Mouse (Mus musculus): Measurements from ENCODE around the gene Mical2.

The Mical2 gene

DNA sequence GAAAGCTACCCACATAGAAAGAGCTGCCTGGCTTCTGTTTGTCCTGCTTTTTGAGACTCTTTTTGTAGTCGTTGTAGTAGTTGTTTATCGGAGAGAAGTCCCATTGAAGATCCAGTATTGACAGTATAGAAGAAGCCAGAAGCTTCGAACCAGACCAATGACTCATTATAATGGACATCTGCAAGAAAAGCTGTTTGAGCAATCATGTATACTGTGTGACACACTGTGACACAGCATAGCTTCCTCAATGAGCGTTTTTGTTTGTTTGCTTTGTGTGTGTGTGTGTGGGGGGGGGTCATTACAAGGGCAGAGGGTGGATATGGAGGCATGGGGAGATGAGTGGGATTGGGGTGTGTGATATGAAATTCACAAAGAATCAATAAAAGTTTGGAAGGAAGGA, 53.0 kb downstream of the Mical2 start:
- no peak for DNase-seq (ENCODE audit: low spot score)

DNA sequence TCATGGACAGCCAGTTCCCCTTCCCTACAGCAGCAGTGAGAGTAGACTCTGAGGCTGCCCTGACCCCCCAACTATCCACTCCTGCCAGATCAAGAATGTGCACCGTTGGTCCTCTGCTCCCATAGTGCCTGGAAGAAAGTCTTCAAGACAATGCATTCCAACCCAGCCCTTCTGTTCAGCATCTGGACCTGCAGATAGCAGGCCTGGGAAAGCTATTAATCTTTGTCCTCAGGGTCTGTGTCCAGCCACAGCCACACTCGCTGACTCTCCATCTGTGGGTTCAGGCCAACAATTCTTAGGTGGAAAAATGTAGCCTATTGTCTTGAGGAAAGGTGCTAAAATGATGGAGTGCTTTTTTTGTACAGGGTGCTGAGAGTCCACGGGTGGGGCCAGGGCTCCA, 54.8 kb downstream of the Mical2 start:
- no peak for DNase-seq (ENCODE audit: low spot score)

GRCm38 (mm10) chr7:112283606-112284310, 58.1 kb downstream of the Mical2 start:
- no peak for DNase-seq (ENCODE audit: low spot score)

- no peak for DNase-seq (ENCODE audit: low spot score)
Observed at GRCm38 (mm10) chr7:112285573-112285972, 59.9 kb downstream of the Mical2 start.

GRCm38 (mm10) chr7:112288352-112289107, 62.9 kb downstream of the Mical2 start:
- no peak for DNase-seq (ENCODE audit: low spot score)

DNA sequence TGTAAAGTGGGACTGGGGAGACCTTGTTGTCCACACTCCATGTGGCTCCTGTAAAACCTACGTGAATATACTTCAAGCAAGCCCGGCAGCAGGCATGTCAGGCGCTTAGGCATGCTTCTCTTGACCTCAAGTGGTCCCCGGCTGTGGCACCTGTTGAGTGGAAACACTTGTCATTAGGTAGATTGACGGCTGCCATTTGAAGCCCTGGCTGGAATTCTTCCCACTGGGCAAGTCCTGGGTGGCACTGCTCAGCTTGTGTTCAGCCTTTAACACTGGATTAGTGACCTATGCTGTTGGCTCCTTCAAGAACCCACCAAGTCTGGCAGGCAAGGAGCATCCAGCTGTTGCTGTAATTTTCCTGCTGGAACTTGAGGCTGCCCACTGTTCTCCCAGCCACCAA, 63.9 kb downstream of the Mical2 start:
- DNase-seq (ENCODE audit: low spot score), result no peak

- no peak for DNase-seq (ENCODE audit: low spot score)
Observed at GRCm38 (mm10) chr7:112289990-112290389, 64.3 kb downstream of the Mical2 start.

GRCm38 (mm10) chr7:112293456-112294104, 67.9 kb downstream of the Mical2 start:
- no peak for DNase-seq (ENCODE audit: low spot score)

GRCm38 (mm10) chr7:112295426-112296221, 70.0 kb downstream of the Mical2 start:
- DNase-seq (ENCODE audit: low spot score), result no peak

DNA sequence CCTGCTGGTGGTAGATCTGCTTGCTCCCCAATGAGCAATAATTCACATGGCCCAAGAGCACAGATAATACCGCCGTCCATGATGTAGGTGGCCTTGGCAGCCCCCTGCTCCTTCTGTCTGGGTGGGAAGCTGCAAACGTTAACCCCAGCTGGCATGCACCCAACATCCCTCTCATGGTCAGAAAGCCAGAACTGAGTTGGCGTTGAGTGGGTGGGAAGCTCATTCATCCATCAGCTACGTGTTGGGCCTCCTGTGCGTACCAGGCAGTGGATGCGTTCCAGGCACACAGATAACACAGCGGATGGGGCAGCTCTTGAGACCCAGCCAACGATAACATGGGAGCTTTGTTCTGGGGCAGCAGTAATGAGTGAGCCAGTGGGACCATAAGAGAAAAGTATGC, 72.4 kb downstream of the Mical2 start:
- no peak for DNase-seq (ENCODE audit: low spot score)

DNA sequence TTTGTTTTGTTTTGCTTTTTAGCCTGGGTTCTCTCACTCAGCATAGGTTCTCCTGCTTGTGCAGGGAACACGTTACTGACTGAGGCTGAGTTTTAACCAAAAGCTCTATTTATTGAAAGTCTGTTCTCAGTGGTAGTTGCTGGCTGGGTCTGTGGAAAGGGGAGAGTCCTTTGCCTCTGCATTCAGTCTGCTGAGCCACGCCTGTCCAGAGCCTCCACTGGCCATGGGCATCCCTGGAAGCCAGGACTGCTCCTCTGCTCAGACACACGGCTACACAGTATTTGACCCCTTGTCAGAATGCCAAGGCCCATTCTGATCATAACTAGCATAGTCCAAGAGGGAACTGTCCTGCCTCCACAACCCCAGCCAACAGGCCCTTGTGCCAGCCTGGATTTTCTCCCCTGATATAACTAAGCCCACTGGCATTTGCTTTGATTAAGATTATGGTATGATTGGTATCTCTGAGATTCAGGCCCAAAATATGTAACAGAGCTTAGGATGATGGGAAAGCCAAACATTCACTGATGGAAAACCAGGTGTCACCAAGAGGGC, 73.3 kb downstream of the Mical2 start:
- no peak for DNase-seq (ENCODE audit: low spot score)

DNA sequence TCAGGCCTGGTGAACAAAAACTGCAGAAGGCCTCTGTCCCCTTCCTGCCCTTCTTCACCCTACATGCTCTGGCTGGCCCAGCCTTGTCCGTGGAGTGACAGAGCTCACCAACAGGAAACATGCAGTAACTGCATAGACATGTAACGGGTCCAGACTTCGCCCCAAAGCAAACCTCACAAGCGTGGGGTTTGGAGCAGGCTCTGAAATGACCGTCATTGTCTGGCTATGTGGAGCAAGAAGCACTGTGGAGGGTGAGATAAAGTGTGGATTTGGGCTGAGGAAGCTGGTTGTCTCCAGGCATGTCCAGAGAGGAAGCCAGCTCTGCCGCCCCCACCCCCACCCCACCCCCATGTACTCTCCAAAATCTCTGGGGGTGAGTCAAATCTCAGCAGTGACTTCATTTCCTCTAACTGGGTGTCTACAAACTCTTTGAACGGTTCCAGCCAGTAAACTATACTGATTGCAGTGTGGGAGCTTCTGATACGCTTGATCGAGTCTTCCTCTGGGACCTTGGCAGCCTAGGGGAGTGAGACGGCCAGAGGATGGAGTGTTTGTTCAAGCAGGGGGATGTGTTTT, 74.0 kb downstream of the Mical2 start:
- DNase-seq (ENCODE audit: low spot score), result peak; percentile 46

- no peak for DNase-seq (ENCODE audit: low spot score)
Observed at GRCm38 (mm10) chr7:112300141-112300540, 74.5 kb downstream of the Mical2 start.

DNA sequence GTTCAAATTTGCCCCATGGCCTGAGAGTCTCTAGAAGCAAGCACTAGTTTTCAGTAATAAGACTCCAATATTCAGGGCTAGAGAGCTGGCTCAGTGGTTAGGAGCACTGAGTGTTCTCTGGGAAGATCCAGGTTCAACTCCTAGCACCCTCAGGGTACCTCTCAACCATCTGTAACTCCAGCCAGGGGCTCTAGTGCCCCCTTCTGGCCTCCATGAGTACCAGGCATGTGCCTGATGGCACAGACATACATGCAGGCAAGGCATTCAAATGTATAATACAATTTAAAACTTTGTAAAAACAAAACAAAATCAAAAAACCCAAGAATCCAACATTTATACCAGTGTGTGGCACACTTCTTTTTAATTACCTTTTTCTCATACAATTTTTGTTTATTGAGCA, 75.4 kb downstream of the Mical2 start:
- DNase-seq (ENCODE audit: low spot score), result no peak

- DNase-seq (ENCODE audit: low spot score), result no peak
Observed at GRCm38 (mm10) chr7:112304382-112304781, 78.7 kb downstream of the Mical2 start.

DNA sequence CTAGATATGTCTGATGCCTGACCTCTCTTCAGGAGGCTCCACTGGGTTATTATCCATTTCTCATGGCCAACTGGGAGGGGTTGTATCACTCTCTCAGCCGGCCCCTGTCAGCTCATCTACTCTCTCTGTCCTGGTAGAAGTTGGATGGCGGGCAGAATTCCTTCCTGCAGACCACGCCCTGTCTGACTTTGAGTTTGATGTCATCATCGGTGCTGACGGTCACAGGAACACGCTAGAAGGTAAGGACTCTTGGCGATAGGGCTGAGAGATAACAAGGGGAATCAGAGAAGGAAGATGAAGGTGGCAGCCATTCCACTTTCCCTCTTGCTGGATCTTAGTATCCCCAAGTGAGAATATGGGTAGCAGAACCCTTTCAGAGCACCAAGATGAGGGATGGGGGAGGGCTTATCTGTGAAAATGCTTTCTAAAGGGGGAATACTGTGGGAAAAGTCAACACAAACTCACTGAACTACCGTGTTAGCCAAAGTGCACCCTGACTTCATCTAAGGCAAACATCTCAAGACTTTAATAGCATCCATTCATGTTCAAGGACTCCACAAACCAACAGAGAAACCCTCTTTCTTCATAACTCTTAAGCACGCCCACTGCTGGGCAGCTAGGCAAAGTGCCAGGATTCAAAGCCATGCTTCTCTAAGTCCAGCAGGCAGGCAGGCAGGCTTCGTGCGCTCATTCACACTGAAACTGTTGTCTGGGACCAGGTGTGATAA, 83.8 kb downstream of the Mical2 start:
- DNase-seq (ENCODE audit: low spot score), result no peak

DNA sequence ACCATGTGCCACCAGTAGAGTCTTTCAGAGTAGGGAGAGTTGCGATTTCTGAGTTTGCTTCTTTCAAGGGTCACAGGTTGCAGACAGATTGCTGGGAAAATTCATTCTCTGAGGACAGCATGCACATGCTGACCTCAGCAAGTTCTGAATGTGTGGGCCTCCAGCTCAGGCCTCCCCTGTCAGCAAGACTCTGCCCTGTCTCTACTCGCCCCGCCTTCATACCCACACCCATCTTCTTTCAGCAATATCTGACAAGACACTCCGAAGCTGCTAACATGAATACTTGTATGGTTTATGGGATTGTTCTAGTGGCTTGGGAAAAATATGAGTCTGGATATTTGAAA, 84.3 kb downstream of the Mical2 start:
- DNase-seq (ENCODE audit: low spot score), result no peak

DNA sequence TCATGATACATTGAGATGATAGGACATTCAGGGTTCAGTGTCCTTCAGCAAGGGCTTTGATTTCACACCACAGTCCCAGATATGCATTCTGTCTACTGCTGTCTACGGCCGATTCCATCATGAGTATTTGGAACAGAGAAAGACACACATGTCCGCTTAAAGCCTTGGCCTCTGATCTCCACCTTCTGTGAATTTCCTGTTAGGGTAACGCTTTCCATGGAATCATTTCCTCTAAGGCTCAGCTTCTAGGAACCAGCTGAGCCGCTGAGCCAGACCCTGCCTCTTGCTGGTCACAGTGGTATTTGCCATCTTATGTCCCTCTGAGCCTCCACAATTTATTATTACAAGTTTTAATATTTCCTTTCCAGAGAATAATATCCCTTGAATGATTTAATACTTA, 87.6 kb downstream of the Mical2 start:
- DNase-seq (ENCODE audit: low spot score), result no peak

DNA sequence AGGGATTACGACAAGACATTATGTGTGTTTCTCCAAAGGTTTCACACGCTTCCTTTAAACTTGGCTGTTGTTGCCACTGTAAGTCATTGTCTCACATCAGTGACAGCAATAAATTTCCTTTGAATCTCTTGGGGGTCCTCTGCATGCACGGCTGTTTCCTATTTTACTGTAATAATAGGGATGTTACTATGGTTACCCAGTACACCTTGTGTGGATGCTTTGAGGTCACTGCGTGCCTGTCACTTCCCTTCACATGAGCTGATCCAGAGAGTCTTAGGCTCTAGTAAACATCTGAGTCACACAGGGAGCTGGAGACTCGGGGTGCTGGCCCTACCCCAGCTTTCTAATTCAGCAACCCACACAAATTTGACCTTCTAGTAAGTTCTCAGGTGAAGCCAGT, 88.0 kb downstream of the Mical2 start:
- no peak for DNase-seq (ENCODE audit: low spot score)

DNA sequence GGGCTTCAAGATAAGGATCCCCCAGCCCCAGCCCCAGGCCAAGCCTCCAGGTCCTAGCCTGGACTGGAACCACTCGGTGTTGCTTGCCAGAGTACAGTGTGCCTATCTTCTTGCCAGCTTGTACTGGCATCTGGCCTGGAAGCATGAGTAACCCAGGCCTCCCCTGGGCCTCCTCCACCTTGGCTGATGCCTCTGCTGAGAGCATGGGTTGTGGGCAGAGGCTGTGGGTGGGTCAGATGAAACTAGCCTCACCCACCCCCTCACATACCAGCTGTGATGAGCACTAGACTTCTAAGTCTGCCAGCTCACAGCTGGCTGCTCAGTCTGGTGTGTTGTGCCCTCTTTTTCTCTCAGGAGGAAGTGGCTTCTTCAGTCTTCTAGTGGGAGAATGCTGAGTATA, 90.6 kb downstream of the Mical2 start:
- no peak for DNase-seq (ENCODE audit: low spot score)

GRCm38 (mm10) chr7:112317491-112317890, 91.8 kb downstream of the Mical2 start:
- DNase-seq (ENCODE audit: low spot score), result no peak

Measured in urinary bladder, postnatal 25 days (tissue).